Mouse (Mus musculus): Measurements from ENCODE around the gene Nagpa. TPM values are rescaled to one million over a fixed set of nuclear protein-coding genes. Genes with fewer than 3 reads are reported as not detected.

Gene Nagpa
- 41.9 and 44.5 TPM in 2 replicates for polyA plus RNA-seq (2012; rRNA removed; ENCODE audit: low replicate concordance)

GRCm38 (mm10) chr16:5203668-5204433, at the start of gene Nagpa:
Nagpa (minus strand) TSS chr16:5204012.

GRCm38 (mm10) chr16:5233418-5234313, 29.9 kb upstream of the Nagpa start, which contains the start of gene Alg1:
Alg1 (plus strand) TSS chr16:5233621.

GRCm38 (mm10) chr16:5222140-5222539, 18.3 kb upstream of the Nagpa start, which contains the start of gene AU021092:
AU021092 (minus strand) TSS chr16:5222299.

DNA sequence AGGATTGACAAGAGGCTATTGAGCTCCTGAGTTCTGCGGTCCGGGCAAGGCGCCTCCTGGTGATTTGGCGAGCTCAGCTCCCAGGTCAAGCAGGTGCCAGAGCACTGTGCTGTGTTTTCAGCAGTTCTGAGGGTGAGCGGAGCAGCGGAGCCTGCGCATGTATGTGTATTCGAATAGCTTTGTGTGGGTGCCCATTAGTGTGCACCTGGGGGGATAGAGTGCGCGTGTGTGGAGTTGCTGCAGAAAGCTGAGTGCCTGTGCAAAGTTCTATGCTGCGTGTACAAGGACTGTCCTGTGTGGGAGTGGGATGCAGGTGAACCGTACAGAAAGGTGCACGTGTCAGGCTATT, 56.8 kb downstream of the Nagpa start, which contains the start of gene Sec14l5:
TSS of gene Sec14l5 (plus strand) at position 73 of the 349 bp plus-strand sequence.

Other genes starting within 250 kb of the Nagpa start
- gene Anks3, start 239.8 kb downstream of the Nagpa start, polyA plus RNA-seq (2012; rRNA removed; ENCODE audit: low replicate concordance), result 41.0 and 73.9 TPM in 2 replicates
- gene Sept12, start 206.2 kb downstream of the Nagpa start, polyA plus RNA-seq (2012; rRNA removed; ENCODE audit: low replicate concordance), result not detected in 2 replicates
- gene Smim22, start 196.7 kb downstream of the Nagpa start, polyA plus RNA-seq (2012; rRNA removed; ENCODE audit: low replicate concordance), result 20.9 TPM in 1 of 2 replicates, not detected in the other
- gene Rogdi, start 190.5 kb downstream of the Nagpa start, polyA plus RNA-seq (2012; rRNA removed; ENCODE audit: low replicate concordance), result 94.1 and 95.1 TPM in 2 replicates
- gene Glyr1, start 154.1 kb downstream of the Nagpa start, polyA plus RNA-seq (2012; rRNA removed; ENCODE audit: low replicate concordance), result 71.6 and 83.7 TPM in 2 replicates
- gene Ubn1, start 154.0 kb downstream of the Nagpa start, polyA plus RNA-seq (2012; rRNA removed; ENCODE audit: low replicate concordance), result 34.5 and 48.9 TPM in 2 replicates
- gene Ppl, start 71.6 kb downstream of the Nagpa start, polyA plus RNA-seq (2012; rRNA removed; ENCODE audit: low replicate concordance), result 0.59 and 4.5 TPM in 2 replicates
- 0.23 and 0.49 TPM in 2 replicates for gene Sec14l5, start 56.9 kb downstream of the Nagpa start, polyA plus RNA-seq (2012; rRNA removed; ENCODE audit: low replicate concordance)
- 11.5 and 39.4 TPM in 2 replicates for gene AU021092, start 18.3 kb upstream of the Nagpa start, polyA plus RNA-seq (2012; rRNA removed; ENCODE audit: low replicate concordance)
- gene Alg1, start 29.6 kb upstream of the Nagpa start, polyA plus RNA-seq (2012; rRNA removed; ENCODE audit: low replicate concordance), result 58.4 and 69.8 TPM in 2 replicates
- 66.8 and 96.4 TPM in 2 replicates for gene Eef2kmt, start 52.0 kb upstream of the Nagpa start, polyA plus RNA-seq (2012; rRNA removed; ENCODE audit: low replicate concordance)

Data from subcutaneous adipose tissue, adult 2 months (tissue).